Mouse (Mus musculus): ENCODE measurements around the gene Gjc1.

Gene Gjc1

DNA sequence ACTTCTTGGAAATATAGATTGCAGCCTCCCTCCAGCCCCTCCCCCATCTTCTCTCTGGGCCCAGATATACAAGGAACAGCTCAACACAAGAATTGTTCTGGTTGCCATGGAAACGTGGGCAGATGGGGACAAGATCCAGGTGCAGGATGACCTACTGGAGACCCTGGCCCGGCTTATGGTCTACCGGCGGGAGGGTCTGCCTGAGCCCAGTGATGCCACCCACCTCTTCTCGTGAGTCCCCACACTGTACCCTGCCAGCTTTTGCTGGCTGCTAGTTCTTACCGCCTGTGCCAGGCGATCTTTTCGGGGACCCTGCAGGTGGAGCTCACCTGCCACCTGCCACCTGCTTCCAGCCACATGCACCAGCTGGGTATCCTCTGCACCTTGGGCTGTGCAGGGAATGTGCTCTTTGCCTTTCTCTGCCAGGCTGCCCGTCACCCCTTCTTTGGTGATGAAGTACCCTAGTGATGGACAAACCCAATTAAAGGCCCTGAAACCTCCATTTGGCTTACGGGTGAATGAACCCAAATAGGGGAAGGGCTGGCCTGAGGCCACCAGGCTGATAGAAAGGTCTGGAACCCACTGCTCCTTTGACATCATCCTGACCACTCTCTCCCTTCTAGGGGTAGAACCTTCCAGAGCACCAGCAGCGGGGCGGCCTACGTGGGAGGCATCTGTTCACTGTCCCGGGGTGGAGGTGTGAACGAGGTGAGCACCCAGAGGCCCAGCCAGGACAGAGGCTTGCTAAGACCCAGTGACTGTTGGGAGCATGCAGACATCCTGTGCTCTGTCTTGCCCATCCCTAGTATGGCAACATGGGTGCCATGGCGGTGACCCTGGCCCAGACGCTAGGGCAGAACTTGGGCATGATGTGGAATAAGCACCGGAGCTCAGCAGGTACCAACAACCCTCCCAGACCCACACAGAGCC is 46.5 kb downstream of the Gjc1 start:
- no peak for DNase-seq (ENCODE audit: low read depth, low spot score)

DNA sequence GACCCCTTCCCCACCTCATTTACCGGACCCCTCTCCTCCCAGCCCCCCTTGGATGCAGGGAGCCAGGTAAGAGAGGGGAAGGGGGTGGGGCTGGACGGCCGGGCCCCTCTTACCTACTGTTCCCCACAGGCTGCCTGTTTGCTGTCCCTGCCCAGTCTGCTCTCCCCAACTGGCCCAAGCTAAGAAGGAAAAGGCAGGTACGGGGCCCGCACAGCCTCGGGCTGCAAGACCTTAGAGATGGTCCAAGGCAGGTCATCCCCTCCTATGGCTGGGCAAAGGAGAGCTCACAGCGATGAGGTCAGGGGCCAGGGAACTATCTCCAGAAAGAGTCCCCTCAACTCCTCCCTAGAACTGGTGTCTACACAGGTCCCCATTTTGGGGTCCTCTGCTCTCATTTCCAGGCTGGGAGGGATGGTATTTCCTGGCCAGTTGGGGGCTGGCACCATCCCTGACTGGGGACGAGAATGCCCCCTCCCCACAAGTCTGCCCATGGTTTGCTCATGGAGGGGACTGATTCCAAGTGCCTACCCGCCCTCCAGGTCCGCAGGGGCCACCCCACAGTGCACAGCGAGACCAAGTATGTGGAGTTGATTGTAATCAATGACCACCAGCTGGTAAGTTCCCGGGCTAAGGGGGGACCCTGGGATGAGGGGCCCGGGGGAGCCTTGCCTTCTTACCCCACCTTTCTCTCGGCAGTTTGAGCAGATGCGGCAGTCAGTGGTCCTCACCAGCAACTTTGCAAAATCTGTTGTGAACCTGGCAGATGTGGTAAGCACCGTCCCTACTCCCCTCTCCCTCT is 47.4 kb downstream of the Gjc1 start:
- DNase-seq (ENCODE audit: low read depth, low spot score), result no peak

DNA sequence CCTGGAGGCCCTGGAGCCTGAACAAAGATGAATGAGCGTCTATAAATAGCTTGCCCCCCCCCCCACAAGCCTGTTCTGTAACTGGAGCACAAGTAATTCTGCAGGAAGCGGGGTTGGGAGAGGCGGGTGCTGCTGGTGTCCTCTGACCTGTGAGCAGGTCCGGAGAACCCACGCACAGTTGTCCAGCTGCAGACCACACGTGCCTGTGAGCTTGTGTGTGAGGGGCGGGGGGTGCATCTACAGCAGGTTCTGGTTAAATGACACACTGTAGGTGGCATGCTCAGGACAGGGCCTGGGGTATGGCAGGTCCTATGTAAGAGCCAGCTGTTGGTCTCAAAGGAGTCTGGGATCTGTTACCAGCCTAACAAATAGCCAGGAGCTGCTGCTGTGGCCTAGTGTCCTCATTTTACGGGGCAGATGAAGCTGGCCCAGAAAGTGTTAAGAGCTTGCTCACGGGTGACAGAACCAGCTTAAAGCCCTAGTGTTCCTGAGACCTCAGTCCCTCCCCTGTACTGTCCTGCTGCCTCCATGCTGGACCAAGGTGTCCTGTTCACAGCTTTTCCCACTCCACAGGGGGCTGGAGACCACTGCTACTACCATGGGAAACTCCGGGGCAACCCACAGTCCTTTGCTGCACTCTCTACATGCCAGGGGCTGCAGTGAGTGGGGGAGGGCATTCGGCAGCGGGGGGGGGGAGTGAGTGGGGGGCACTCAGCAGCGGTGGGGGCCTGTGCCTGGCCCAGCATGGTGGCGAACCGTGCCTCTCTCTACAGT is 48.7 kb downstream of the Gjc1 start:
- no peak for DNase-seq (ENCODE audit: low read depth, low spot score)

DNA sequence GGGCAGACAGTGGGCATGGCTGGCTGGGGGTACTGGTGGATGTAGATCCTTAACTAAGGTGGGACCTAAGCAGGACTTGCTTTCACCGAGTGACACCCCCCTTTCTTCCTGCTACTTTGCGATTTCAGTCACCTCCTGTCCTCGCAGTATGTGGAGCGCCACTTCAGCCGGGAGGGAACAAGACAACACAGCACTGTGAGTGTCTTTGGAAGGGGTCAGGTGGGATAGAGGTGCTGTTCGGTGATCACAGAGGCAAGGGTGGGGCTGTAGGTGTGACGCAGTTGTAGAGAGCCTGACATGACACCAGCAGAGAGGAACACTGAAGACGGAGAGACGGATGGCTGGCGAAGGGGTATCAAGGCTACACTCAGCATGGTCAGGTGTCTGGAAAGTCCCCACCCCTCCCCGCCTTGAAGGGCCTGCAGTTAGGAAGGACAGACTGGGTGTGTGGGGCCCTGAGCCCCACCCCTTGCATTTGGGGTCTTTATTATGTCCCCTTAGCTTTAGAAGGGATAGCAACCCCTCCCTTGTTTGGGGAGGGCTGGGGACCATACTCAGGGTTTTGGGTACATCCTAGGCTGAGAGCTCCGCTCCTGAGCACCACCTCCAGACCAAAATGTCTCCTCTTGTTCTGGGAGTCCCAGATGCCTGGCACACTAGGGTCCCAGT is 49.4 kb downstream of the Gjc1 start:
- no peak for DNase-seq (ENCODE audit: low read depth, low spot score)

DNA sequence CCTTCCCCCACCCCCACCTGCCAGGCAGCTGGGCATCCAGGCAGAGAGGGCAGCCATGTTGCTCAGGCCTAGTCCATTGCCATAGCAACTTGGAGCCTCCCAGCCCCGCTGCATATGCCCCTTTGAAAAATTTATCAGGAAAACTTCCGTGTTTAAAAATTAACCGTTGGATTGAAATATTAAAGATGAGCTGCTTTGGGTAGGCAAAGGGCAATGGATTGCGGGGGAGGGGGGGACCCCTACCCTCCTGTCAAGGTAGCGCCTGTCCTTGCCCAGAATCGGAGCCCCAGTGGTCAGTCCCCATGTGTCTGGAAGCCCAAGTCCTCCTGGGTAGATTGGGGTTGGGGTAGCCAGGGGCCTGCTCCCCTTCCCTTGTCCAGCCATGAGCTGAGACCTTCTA is 50.4 kb downstream of the Gjc1 start:
- no peak for DNase-seq (ENCODE audit: low read depth, low spot score)

DNA sequence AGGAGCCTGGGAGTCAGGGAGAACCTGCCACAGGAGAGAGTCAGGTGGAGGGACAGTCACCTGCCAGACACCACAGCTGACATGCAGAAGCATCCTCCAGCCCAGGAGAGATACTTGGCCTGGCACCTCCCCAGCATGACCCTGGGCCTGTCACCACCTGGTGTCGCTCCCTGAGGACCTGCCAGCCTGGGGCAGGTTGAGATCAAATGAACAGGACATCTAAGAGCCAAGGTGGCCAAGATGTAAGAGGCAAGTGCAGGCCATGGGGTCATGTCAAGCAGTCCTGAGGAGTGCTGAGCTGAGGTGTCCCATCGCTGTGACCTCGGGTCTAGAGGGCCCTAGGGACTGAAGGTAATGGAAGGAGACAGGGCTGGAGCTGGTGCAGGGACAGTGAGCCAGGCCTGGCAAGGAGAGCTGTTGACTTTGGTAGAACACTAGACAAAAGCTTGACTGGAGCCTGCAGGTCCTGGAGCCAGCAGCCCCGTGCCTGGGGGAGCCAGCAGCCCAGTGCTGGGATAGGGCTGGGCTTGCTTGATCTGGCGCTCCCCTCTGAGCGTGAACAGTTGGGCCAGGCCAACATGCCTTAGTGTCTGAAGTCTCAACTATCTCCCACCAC is 52.3 kb downstream of the Gjc1 start:
- no peak for DNase-seq (ENCODE audit: low read depth, low spot score)

DNA sequence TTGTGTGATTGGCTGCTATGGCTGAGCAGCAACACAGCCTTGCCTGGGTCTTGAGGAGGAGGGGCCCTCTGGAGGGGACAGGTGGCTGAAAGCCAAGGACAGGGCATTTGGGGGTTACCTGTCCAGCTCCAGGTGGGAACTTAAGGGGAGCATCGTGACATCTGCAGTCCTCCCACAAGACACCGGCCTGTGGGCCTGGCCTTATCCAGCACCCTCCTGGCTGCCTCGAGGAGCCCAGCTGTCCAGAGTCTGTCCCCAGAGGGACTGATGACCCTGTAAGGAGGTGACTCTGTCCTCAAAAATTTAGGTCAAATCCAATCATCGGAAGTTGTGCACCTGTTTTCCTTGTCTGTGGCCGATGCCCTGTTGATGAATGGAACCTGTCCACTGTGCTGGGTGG is 54.1 kb downstream of the Gjc1 start:
- DNase-seq (ENCODE audit: low read depth, low spot score), result no peak

DNA sequence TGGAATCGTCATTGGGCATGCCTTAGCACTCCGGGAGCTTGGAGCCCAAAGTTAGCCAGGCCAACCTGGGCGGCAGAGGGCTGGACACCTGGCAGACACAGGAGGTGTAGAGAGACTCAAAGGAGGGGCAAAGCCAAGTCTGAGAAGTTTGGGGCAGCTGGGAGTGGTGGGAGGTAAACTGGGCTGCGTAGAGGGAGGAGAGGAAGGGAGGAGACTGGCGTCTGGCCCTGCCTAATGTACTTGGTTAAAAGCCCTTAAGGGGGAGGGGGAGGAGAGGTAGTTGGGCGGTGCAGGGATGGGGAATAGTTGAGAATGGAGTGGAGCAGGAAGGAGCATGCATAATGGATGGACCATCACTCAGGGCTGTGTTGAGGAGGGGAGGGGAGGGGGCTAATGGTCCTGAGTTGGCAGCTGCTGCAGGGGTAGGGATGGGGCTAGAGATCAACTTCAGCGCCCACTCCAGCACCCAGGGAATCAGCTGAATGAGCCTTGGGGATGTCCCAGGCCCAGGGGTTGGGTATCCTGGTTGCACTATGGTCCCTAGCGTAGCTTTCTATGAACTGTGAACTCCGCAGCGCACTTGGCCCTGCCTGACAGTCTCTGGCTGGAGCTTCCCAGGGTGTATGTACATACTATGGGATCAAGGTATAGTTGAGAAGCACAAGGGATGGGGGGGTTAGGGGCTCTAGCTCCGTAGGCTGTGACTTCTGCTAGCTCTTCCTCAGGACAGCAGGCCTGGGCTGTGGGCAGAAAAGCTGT is 56.3 kb downstream of the Gjc1 start:
- DNase-seq (ENCODE audit: low read depth, low spot score), result no peak

DNA sequence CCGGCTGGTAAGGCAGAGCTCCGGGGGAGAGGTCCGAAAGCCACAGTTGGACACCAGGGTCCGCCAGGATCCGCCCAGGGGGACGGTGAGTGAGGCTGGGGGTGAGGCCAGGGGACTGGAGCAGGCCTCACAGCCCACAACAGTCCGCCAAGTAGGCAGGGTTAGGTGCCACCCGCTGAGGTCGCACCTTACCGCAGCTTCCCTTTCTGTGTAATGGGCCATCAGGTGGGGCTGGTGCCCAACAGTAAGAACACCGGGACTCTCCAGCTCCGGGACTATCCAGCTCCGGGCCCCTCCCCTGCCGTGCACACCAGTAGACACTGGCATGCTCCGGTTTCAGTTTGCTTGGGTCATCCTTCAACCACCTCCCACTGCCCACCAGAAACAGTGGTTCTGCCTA is 57.3 kb downstream of the Gjc1 start:
- no peak for DNase-seq (ENCODE audit: low read depth, low spot score)

DNA sequence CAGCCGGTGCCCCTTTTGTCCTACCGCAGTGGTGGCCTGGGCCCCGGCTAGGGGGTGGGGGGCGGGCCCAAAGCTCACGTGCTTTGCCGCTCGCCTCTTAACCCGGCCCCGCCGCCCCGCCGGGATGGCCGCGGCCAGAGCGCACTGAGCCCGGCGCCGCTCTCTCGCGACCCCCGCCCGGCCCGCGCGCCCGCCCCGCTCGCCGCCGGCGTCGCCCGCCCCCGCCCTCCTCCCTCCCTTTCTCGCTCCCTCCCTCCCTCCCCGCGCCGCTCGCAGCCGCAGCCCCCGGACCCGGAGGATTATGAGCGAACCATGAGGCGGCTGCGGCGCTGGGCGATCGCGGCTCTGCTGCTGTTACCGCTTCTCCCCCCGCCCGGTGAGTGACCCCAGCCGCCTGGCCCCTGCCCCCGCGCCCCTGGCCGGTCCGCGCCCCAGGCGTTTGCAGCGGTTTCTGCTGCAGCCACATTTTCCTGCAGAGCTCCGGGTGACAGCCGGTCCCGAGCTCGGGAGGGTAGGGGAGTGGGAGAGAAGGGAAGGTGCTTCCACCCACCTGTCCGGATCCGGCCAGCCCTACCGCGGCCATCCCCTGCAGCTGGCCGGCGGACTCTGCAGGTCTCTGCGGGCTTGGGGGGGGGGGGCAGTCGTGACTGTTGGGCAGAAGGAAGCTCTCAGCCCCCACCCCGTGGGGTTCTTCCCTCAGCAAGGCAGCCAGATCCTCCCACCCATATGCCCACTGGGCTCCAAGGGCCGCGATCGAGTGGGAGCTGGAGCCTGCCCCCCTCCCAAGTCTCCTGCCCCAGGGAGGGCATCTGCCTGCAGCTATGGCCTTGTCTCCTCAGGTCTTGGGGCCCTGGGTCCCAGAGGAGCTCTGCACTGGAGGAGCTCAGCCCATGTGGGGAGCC is 57.9 kb downstream of the Gjc1 start, which contains the start of gene Adam11:
Adam11 (plus strand) TSS at position 131 of the 902 bp plus-strand sequence.
- DNase-seq (ENCODE audit: low read depth, low spot score), result no peak

DNA sequence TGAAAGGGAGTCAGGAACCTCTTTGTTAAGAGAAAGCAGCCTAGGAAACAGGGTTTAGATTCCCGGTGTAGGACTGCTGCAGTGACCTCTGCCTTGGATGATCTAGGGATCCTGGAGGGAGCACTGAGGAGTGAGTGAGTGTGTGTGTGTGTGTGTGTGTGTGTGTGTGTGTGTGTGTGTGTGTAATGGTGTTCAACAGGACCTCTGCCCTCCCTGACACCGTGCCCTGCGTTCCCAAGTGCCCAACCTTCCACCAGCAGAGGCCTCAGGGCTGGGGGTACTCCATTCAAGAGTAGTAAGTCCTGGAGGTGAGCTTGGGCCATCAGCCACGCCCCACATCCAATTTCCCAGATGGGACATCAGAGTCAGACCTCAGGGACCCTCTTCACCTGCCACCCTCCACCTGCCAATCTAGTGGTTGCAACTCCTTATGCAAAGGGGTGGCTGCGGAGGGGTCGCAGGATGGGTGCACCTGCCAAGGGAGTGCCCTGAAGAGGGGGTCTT is 58.6 kb downstream of the Gjc1 start:
- DNase-seq (ENCODE audit: low read depth, low spot score), result no peak

DNA sequence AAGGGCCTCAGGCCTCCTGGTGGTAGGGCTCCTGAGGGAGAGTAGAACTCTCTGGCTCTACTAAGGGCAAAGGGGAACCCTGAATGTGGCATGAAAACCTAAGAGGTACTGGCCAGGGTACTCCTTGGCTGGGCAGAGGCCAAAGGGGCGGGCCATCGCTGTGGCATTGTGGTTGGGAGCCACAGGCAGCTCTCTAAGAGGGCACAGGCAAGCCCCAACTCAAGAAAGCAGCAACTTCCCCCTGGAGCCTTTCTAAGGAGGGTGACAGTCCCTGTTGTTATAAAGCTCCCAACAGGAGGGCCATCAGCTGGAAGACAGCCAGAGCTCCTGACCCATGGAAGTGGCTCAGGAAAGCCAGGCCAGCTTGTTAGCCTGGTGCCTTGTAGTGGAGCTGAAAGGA is 60.5 kb downstream of the Gjc1 start:
- no peak for DNase-seq (ENCODE audit: low read depth, low spot score)

DNA sequence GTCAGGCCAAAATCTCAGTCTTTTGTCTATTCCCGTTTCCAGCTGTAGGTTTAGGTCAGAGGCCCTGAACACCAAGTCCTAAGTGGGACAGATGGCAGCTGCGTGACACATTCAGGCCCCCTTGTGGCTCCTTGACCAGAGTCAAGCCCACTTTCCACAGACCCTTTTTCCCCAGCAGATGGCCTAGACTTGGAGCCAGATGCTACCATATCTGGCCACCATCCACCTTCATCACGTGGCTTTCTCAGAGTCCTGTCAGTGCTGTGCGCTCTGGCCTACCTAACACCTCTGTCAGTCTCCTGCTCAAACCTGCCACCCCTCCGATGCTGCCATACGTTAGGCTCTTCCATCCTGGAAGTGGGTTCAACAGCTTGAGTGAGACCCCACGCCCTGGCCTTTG is 64.1 kb downstream of the Gjc1 start:
- no peak for DNase-seq (ENCODE audit: low read depth, low spot score)

DNA sequence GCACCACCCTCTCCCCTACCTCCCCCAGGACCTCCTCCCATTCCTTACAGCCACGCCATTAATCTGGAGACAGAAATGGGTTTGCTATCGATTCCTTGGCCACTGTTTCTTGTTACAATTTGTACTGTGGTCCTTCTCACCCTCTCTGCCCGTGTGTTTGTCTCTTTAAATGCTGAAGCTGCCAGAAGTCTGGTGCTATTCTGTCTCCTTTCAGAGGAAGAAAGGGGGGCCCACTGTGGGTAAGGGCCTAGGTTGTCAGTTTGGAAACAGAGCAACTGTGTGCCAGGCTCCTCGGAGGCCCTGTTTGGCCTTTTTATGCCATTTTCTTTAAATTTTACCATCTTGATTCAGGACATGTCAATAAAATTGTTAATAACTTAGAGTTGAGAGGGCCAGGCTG is 65.1 kb downstream of the Gjc1 start:
- DNase-seq (ENCODE audit: low read depth, low spot score), result no peak

DNA sequence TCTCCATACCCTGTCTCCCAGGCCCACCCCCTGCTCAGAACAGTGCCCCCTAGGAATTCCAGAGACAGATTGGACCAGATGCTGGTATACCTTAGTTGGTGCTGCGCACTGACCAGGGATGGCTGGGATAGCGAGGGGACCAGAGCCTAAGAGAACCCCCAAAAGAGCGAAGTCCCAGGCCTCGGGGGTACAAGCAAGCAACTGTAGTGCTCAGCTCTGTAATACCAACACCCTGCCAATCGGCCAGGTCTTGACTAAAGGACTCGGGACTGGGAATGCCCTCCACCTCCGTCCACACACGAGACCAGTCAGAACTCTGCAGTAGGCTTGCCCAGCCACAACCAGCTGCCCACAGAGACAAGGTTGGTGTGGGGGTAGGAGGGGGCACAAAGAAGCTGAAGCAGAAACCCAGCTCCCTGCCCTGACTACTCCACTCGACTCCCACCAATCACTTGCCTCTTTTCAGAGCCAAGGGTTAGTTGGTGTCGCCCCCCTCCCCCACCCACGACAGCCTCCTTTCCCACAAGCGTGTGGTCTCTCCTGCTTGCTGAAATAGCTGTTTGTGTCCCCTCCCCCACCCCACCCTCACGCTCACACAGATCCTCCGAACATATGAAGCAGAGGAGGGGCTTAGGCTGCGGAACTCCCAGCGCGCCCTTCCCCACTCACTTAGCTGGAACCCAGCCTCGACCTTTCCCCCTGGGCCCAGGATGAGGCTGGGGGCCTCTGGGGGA is 65.7 kb downstream of the Gjc1 start:
- no peak for DNase-seq (ENCODE audit: low read depth, low spot score)

DNA sequence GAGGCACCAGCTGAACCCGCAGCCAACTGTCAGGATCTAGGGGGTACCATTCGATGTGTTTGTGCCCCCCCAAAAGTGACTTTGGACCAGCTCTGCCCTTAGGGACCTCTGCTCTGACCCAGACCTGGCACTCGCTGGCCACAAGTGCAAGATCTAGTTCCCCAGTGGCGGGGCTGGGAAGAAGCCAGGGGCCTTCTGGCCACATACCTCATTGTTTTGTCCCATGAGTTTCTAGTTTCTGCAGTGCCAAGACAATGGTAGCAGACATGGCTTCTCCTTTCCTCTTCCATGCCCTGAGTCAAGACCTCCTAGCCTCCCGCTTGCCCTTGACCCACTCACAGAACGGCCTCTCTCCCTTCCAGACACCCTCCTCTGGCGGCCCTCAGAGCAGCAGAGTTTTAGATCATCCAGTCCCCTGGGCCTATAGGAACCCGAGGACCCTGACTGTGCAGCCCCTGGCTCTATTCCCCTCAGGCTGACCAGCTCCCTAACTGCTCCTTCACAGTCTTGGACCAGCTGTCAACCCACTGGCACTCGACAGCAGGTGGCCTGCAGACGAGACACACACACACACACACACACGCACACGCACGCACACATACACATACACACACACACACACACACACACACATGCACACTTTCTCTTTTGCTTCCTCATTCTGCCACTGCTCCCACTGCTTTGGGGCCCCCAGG is 66.5 kb downstream of the Gjc1 start:
- DNase-seq (ENCODE audit: low read depth, low spot score), result no peak

DNA sequence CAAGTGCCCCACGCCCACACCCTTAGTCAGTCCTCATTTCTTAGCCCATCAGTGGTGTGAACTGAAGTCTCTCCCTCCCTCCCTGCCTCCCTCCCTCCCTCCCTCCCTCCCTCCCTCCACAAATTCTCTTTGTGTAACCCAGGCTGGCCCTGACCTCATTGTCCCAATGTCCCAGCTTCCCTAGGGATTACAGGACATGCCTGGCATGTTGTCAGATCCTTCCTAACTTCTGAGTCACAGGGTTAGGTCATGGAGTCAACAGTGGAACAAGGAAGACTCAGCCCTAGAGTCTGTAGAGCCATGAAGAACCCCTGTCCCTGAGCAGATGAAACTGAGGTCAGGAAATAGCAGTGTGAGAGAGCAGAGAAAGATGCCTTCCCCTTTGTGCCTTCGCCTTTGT is 69.8 kb downstream of the Gjc1 start:
- DNase-seq (ENCODE audit: low read depth, low spot score), result no peak

All from WW6 (cell line).